Mouse (Mus musculus) CD8-positive naive resting alpha-beta T cell, adult 2 months (primary cell): Measurements from ENCODE around the gene Rad9a.

ENCODE experiments used
- DNase-seq, 2 experiments: peaks; one replicate each; pipeline ENCODE4 v3.0.0; 2022; ENCODE audit warnings: low read depth in 2 of 2, low spot score in 2 of 2

Rad9a gene

GRCm38 (mm10) chr19:4166678-4167476 lies 34.6 kb downstream of the Rad9a start:
- DNase-seq: no peak

- no peak for DNase-seq
These were observed 36.7 kb downstream of the Rad9a start for GRCm38 (mm10) chr19:4164721-4165120.

- no peak for DNase-seq
These were observed 37.4 kb downstream of the Rad9a start for GRCm38 (mm10) chr19:4164100-4164499.

GRCm38 (mm10) chr19:4163543-4163887 lies 37.9 kb downstream of the Rad9a start:
- DNase-seq: no peak

GRCm38 (mm10) chr19:4162646-4163542 lies 38.6 kb downstream of the Rad9a start, which contains the start of gene Rps6kb2:
Rps6kb2 (minus strand) TSS chr19:4163354.
- peak; percentile 88 to 95 for DNase-seq

GRCm38 (mm10) chr19:4159049-4159448 lies 42.4 kb downstream of the Rad9a start:
- no peak for DNase-seq

GRCm38 (mm10) chr19:4156771-4157170 lies 44.7 kb downstream of the Rad9a start:
- DNase-seq: no peak

- no peak for DNase-seq
These were observed 45.3 kb downstream of the Rad9a start for GRCm38 (mm10) chr19:4156073-4156579.

- DNase-seq: no peak
These were observed 46.0 kb downstream of the Rad9a start for GRCm38 (mm10) chr19:4155223-4156072.

- DNase-seq: peak; percentile 39 to 47
These were observed 46.8 kb downstream of the Rad9a start for GRCm38 (mm10) chr19:4154437-4155222.

- no peak for DNase-seq
These were observed 48.2 kb downstream of the Rad9a start, which contains the start of gene Ptprcap for GRCm38 (mm10) chr19:4153232-4153654. Ptprcap (plus strand) TSS chr19:4153604.

GRCm38 (mm10) chr19:4152445-4153231 lies 48.8 kb downstream of the Rad9a start:
- no peak for DNase-seq

- no peak for DNase-seq
These were observed 49.6 kb downstream of the Rad9a start for GRCm38 (mm10) chr19:4151898-4152297.

- DNase-seq: no peak
These were observed 50.0 kb downstream of the Rad9a start for GRCm38 (mm10) chr19:4151488-4151860.

- DNase-seq: no peak
These were observed 50.6 kb downstream of the Rad9a start for GRCm38 (mm10) chr19:4150567-4151487.

- no peak for DNase-seq
These were observed 51.5 kb downstream of the Rad9a start for GRCm38 (mm10) chr19:4149764-4150461.

- no peak for DNase-seq
These were observed 52.2 kb downstream of the Rad9a start for GRCm38 (mm10) chr19:4149283-4149682.

- no peak for DNase-seq
These were observed 52.6 kb downstream of the Rad9a start for GRCm38 (mm10) chr19:4148819-4149218.
